Mouse (Mus musculus) stomach, postnatal 0 days (tissue): ENCODE data around the gene Rhof.

Experiments used
- CTCF ChIP-seq: IDR thresholded peaks from 2 replicates; pipeline ENCODE4 v1.5.1; 2016; ENCODE audit warnings: antibody characterized with exemption, low read depth, mild to moderate bottlenecking, moderate library complexity
- EP300 ChIP-seq: optimal IDR thresholded peaks from 2 replicates; pipeline ENCODE3; 2016; ENCODE audit warnings: antibody characterized with exemption

DNA sequence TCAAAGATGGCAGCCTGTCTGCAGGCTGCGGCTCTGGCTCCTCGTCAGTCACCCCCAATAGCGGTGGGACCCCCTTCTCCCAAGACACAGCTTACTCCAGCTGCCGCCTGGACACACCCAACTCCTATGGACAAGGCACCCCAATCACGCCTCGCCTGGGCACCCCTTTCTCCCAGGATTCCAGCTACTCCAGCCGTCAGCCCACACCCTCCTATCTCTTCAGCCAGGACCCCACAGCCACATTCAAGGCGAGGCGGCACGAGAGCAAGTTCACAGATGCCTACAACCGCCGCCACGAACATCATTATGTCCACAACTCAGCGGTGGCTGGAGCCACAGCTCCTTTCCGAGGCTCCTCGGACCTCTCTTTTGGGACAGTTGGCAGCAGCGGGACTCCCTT is 15.1 kb upstream of the Rhof start:
- TF ChIP-seq CTCF = no peak
- no peak for TF ChIP-seq EP300
